Mouse (Mus musculus): Measurements from ENCODE around the gene Nipsnap1. TPM values are rescaled to one million over a fixed set of nuclear protein-coding genes. Genes with fewer than 3 reads are reported as not detected.

Gene Nipsnap1
- polyA plus RNA-seq, 1 experiment, result 35.0 TPM

DNA sequence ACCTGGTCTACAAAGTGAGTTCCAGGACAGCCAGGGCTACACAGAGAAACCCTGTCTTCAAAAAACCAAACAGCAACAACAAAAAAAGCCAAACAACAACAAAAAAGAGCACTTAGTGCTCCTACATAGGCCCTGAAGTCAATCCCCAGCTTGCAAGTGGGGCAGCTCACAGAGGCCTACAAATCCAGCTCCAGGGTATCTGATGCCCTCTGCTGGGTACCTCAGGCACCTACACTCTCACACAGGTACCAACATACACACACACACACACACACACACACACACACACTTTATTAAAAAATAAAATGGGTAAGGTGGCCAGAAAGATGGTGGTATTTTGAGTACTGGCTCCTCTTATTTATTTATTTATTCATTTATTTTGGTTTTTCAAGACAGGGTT is 20.7 kb upstream of the Nipsnap1 start:
- Histone ChIP-seq H3K27ac (replicated peaks; ENCODE audit: low read depth, low read length) (no peak overlapping the region), H3K4me3 (ENCODE audit: insufficient read depth, low read depth, low read length) (no peak overlapping the region), H3K4me1 (ENCODE audit: control insufficient read depth, insufficient read depth, insufficient read length, low read length) (peaks cover 1% of the 10 kb centered on the region; the same call in 1 of the 2 replicates)

- Histone ChIP-seq H3K4me3 (ENCODE audit: insufficient read depth, low read depth, low read length) (no peak overlapping the region), H3K27ac (replicated peaks; ENCODE audit: low read depth, low read length) (no peak overlapping the region), H3K4me1 (ENCODE audit: control insufficient read depth, insufficient read depth, insufficient read length, low read length) (no peaks in the 10 kb centered on the region)
Observed at GRCm38 (mm10) chr11:4854181-4854580, 19.6 kb upstream of the Nipsnap1 start.

DNA sequence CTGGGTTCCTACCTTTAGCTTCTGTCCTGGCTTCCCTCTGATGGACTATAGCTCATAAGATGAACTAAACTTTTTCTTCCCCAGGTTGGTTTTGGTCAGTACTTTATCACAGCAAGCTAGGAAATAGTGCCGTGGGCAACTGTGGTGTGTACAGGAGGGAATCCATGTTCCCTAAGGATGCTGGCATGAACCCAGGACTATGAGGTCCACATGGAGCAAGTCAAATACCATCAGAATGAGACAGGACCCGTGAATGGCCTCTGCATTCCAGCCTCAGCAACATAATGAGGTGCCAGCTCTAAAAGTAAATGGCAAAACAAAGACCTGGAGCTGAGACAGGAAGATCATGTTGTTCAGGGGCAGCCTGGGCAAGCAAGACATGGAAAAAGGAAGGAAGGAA is 15.3 kb upstream of the Nipsnap1 start:
- H3K4me3 ChIP-seq (ENCODE audit: insufficient read depth, low read depth, low read length), result no peak overlapping the region
- H3K27ac ChIP-seq (replicated peaks; ENCODE audit: low read depth, low read length), result no peak overlapping the region
- no peaks in the 10 kb centered on the region for H3K4me1 ChIP-seq (ENCODE audit: control insufficient read depth, insufficient read depth, insufficient read length, low read length)

DNA sequence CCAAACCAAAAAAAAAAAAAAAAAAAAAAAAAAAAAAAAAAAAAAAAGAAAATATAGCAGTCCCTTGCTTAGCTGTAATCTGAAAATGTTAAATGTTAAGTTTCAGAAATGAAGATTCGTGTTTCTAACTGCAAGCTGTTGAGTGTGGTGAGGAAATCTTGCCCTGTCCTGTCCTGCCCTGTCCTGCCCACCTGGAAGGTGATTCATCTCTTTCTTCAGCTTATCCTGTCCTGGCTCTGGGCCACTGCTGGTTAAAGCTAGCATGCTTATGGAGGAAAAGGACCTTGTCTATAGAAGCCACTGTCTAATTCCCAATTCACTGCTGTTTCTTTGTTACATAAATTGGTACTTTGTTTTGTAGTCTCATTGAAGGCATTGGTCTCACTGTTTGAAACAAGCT is 12.8 kb upstream of the Nipsnap1 start:
- no peaks in the 10 kb centered on the region for H3K4me1 ChIP-seq (ENCODE audit: control insufficient read depth, insufficient read depth, insufficient read length, low read length)
- no peak overlapping the region for H3K4me3 ChIP-seq (ENCODE audit: insufficient read depth, low read depth, low read length)
- H3K27ac ChIP-seq (replicated peaks; ENCODE audit: low read depth, low read length), result no peak overlapping the region

DNA sequence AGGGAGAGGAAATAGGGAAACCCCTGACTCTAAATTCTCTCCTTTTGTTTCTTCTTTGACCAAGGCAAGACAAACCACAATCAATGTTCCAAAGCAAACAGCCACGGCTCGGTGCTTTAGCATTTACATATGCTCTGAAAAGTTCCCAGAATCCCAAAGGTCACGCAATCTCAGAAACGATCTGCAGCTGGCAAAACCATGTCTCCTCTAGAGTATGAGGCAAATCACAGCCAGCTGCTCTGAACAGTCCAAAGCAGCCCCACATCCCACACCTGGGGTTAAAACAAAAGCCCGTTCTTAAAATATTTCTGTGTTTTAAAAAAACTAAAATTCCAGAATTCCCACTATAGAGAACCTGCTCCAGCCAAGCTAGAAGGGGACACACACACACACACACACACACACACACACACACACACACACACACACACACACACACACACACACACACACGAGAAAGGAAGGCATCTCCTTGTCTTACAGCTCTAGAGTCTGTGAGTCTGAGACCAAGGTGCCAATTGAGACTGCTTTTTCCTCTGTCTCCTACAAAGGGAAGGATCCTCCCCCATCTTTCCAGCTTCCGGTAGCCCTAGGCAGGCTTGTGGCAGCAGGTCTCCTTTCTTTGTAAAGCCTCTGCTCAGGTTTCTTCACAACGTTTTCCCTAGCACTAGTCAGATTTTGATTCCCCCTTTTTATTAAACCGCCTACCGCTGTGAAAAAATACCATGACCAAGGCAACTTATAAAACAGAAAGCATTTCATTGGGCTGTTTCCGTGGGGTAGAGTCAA is 11.7 kb upstream of the Nipsnap1 start:
- Histone ChIP-seq H3K27ac (replicated peaks; ENCODE audit: low read depth, low read length) (no peak overlapping the region), H3K4me1 (ENCODE audit: control insufficient read depth, insufficient read depth, insufficient read length, low read length) (no peaks in the 10 kb centered on the region), H3K4me3 (ENCODE audit: insufficient read depth, low read depth, low read length) (no peak overlapping the region)

DNA sequence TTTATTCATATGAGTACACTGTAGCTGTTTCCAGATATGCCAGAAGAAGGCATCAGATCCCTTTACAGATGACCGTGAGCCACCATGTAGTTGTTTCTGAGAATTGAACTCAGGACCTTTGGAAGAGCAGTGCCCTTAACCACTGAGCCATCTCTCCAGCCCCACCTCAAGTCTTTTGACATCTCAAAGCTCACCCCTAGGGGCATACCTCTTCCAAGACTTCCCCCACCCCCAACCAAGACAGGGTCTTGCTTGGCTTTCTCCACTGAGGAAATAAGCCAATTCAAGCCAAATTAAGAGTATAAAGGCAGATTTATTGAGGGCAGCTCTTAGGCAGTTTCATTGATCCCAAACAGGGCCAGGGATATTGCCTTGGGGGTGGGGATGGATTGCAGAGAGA is 11.0 kb upstream of the Nipsnap1 start:
- no peak overlapping the region for H3K4me3 ChIP-seq (ENCODE audit: insufficient read depth, low read depth, low read length)
- H3K4me1 ChIP-seq (ENCODE audit: control insufficient read depth, insufficient read depth, insufficient read length, low read length), result no peaks in the 10 kb centered on the region
- no peak overlapping the region for H3K27ac ChIP-seq (replicated peaks; ENCODE audit: low read depth, low read length)

DNA sequence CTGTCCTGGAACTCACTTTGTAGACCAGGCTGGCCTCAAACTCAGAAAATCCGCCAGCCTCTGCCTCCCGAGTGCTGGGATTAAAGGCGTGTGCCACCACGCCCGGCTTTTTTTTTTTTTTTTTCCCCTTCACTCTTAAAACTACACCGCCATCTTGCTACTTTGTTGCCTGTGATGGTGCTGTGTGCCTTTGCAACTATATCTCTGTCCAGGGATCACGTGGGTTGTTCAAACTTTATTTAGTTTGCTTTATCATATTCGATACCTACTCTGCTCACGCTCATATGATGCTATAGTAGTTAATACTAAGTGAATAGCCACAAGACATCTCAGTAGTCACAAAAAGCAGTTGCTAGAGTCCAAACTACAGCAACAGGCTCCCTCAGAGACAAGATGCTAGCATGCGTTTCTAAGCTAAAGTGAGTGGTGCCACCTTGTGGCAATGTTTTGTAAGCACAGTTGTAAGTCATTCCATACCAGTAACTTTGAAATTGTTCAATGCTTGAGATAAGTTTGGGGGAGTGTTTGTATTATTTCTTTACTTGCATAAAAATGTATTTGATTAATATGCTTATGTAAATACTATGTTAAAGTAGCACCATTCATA is 8.0 kb upstream of the Nipsnap1 start:
- no peaks in the 10 kb centered on the region for H3K4me1 ChIP-seq (ENCODE audit: control insufficient read depth, insufficient read depth, insufficient read length, low read length)
- H3K27ac ChIP-seq (replicated peaks; ENCODE audit: low read depth, low read length), result no peak overlapping the region
- H3K4me3 ChIP-seq (ENCODE audit: insufficient read depth, low read depth, low read length), result no peak overlapping the region

DNA sequence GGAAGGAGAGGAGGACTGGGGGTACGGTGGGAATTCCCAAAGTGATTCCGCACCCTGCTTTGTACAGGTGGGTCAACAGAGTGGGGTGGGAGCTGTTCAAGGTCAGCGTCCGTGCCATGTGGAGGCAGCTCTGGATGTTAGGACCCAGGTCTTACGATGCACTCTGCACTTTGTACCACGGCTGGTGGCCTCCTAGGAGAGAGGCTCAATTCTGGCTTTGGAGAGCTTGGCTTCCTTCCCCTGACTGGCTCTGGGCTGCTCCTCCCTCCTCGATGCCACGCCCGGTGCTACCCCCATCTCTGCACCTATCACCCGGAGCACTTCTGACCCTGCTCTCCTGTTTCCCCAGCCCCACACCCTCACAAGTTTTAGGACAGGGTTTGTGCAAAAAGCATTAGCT is 800 bp downstream of the Nipsnap1 start:
- peaks cover 8% of the 10 kb centered on the region for H3K4me1 ChIP-seq (ENCODE audit: control insufficient read depth, insufficient read depth, insufficient read length, low read length)
- no peak overlapping the region for H3K27ac ChIP-seq (replicated peaks; ENCODE audit: low read depth, low read length)
- peak overlapping the region; percentile 79 for H3K4me3 ChIP-seq (ENCODE audit: insufficient read depth, low read depth, low read length)

DNA sequence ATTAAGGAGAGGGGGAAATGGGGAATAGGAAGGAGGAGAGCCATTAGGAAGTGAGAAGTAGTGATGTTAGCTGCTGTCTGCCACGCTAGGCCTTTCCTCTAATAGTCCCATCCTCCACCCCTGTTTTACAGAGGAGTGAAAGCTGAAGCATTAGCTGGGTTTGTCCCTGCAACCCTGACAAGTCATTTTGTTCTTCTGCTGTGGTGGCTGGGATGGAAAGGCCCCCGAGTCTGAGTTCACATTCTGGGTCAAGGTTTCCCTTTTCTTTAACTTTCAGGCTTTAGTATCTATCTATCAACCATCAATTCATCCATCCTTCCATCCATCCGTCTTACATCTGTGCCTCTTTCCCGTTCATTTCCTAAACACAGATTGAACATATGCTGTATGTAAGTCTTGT is 7.3 kb downstream of the Nipsnap1 start:
- Histone ChIP-seq H3K4me3 (ENCODE audit: insufficient read depth, low read depth, low read length) (no peak overlapping the region), H3K4me1 (ENCODE audit: control insufficient read depth, insufficient read depth, insufficient read length, low read length) (no peaks in the 10 kb centered on the region), H3K27ac (replicated peaks; ENCODE audit: low read depth, low read length) (no peak overlapping the region)

- Histone ChIP-seq H3K27ac (replicated peaks; ENCODE audit: low read depth, low read length) (no peak overlapping the region), H3K4me3 (ENCODE audit: insufficient read depth, low read depth, low read length) (no peak overlapping the region), H3K4me1 (ENCODE audit: control insufficient read depth, insufficient read depth, insufficient read length, low read length) (no peaks in the 10 kb centered on the region)
Observed at GRCm38 (mm10) chr11:4882892-4883627, 9.3 kb downstream of the Nipsnap1 start.

DNA sequence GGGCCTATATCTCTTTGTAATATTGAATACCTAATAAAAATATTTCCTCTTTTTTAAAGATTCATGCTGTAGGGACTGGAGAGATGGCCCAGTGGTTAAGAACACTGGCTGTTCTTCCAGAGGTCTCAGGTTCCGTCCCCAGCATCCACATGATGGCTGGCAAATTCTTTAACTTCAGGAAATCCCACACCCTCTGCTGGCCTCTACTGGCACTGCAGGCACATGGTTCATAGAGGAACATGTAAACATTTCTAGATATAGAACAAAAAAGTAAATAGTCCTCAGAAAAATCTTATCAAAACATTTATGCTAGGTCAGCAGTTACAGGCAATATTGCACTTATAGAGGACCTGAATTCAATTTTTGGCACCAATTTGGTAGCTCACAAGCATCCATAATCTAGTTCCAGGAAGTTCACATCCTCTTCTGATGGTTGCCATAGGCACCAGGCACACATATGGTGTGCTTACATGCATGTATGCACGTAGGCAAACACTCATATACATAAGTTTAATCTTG is 11.7 kb downstream of the Nipsnap1 start:
- no peaks in the 10 kb centered on the region for H3K4me1 ChIP-seq (ENCODE audit: control insufficient read depth, insufficient read depth, insufficient read length, low read length)
- H3K4me3 ChIP-seq (ENCODE audit: insufficient read depth, low read depth, low read length), result no peak overlapping the region

GRCm38 (mm10) chr11:4886987-4887386 is 13.2 kb downstream of the Nipsnap1 start:
- Histone ChIP-seq H3K27ac (replicated peaks; ENCODE audit: low read depth, low read length) (no peak overlapping the region), H3K4me1 (ENCODE audit: control insufficient read depth, insufficient read depth, insufficient read length, low read length) (no peaks in the 10 kb centered on the region), H3K4me3 (ENCODE audit: insufficient read depth, low read depth, low read length) (no peak overlapping the region)

More for the DNA sequence above, 11.7 kb downstream of the Nipsnap1 start:
- no peak overlapping the region for H3K27ac ChIP-seq (replicated peaks; ENCODE audit: low read depth, low read length)

- H3K27ac ChIP-seq (replicated peaks; ENCODE audit: low read depth, low read length), result peak within 1 kb of the TSS; percentile 95
- peak within 1 kb of the TSS; percentile 76 for H3K4me3 ChIP-seq (ENCODE audit: insufficient read depth, low read depth, low read length)
- peaks cover 3% of the 10 kb centered on the region; the same call in 1 of the 2 replicates for H3K4me1 ChIP-seq (ENCODE audit: control insufficient read depth, insufficient read depth, insufficient read length, low read length)
Observed at GRCm38 (mm10) chr11:4894848-4895816, 21.4 kb downstream of the Nipsnap1 start, which contains the start of gene Thoc5. Thoc5 (plus strand) TSS chr11:4895320.

DNA sequence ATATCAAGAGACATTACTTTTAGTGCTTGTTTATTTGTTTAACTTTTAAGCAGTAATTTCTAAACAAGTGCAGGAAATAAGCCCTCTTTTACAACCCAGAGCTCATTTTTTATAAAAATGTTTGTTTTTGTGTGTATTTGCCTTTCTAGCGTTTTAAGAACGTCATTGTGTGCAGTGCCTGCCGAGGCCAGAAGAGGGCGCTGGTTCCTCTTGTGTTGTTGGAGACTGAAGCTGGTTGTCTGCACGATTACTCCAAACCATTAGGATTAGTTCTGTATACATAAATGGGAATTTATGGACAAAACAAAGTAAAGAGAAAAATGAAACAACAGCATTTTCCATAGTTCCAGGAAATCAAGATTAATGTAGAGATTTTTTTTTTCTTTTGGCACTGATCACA is 26.7 kb downstream of the Nipsnap1 start:
- H3K4me1 ChIP-seq (ENCODE audit: control insufficient read depth, insufficient read depth, insufficient read length, low read length), result peaks cover 3% of the 10 kb centered on the region; the same call in 1 of the 2 replicates
- no peak overlapping the region for H3K27ac ChIP-seq (replicated peaks; ENCODE audit: low read depth, low read length)
- no peak overlapping the region for H3K4me3 ChIP-seq (ENCODE audit: insufficient read depth, low read depth, low read length)

All from brown adipose tissue, adult 24 weeks (tissue).